Mouse (Mus musculus) midbrain, postnatal 0 days (tissue): ENCODE results near the gene Peak1. TPM values are rescaled to one million over a fixed set of nuclear protein-coding genes. Genes with fewer than 3 reads are reported as not detected.
A peak's percentile ranks its signal among the peaks of the same experiment; 100 is the strongest.

ENCODE experiments used
- ATAC-seq: fragments of 200-750 bp; cut with Nextera tagmentation; 2 replicates; pipeline ENCODE4 v1.8.0; 2017; ENCODE audit warnings: moderate number of reproducible peaks, mild to moderate bottlenecking, moderate TSS enrichment, moderate library complexity; ENCODE audit not compliant: low FRiP score
- DNase-seq: peaks from one replicate; pipeline ENCODE4 v3.0.0-alpha.2; 2015; ENCODE audit warnings: low spot score
- H3K27ac ChIP-seq: fragments of 300-500 bp; sonication (generic); 2 replicates; pipeline ENCODE4 v1.5.1; 2014; ENCODE audit warnings: low read depth, mild to moderate bottlenecking, low read length, mixed read lengths
- H3K27me3 ChIP-seq: fragments of 300-500 bp; sonication (generic); 2 replicates; pipeline ENCODE4 v1.6.1; 2014; ENCODE audit warnings: low read length, control low read depth, mixed read lengths; ENCODE audit not compliant: insufficient read depth
- H3K36me3 ChIP-seq: fragments of 300-500 bp; sonication (generic); 2 replicates; pipeline ENCODE4 v1.6.1; 2014; ENCODE audit warnings: low read length, control low read depth, mixed read lengths; ENCODE audit not compliant: insufficient read depth
- H3K4me1 ChIP-seq: fragments of 300-500 bp; sonication (generic); 2 replicates; pipeline ENCODE4 v1.6.1; 2014; ENCODE audit warnings: mild to moderate bottlenecking, control low read depth, antibody characterized with exemption, low read length, mixed read lengths; ENCODE audit not compliant: insufficient read depth
- H3K4me2 ChIP-seq: fragments of 300-500 bp; sonication (generic); 2 replicates; pipeline ENCODE4 v1.6.1; 2014; ENCODE audit warnings: low read depth, mild to moderate bottlenecking, low read length, mixed read lengths; ENCODE audit not compliant: poor library complexity, severe bottlenecking
- H3K4me3 ChIP-seq: fragments of 300-500 bp; sonication (generic); 2 replicates; pipeline ENCODE4 v1.5.1; 2014; ENCODE audit warnings: low read depth, mild to moderate bottlenecking, low read length, moderate library complexity
- H3K9ac ChIP-seq: fragments of 300-500 bp; sonication (generic); replicated peaks from 2 replicates; pipeline ENCODE4 v1.6.1; 2014; ENCODE audit warnings: mild to moderate bottlenecking, low read length, moderate library complexity, mixed read lengths; ENCODE audit not compliant: poor library complexity, severe bottlenecking
- H3K9me3 ChIP-seq: fragments of 300-500 bp; sonication (generic); 2 replicates; pipeline ENCODE4 v1.6.1; 2016; ENCODE audit warnings: low read length, control low read depth
- CTCF ChIP-seq: IDR thresholded peaks from 2 replicates; pipeline ENCODE4 v1.5.1; 2016; ENCODE audit warnings: antibody characterized with exemption, mild to moderate bottlenecking
- WGBS: fragments of 180-500 bp; shearing (Covaris S2); extraction: QIAGEN DNeasy Blood & Tissue Kit; methylation state at CpG from one replicate; pipeline ENCODE4 v1.1.7; 2014; 5-methylcytosine and 5-hydroxymethylcytosine counted together
- polyA plus RNA-seq: library from polyadenylated mRNA; unstranded; fragments of >200 nt; fragmentation: Nextera tagmentation; extraction: Ambion mirVana; gene quantifications from 2 replicates; pipeline ENCODE4 v1.2.1, GENCODE M21; 2015
- total RNA-seq: library from RNA; depleted of rRNA; stranded (reverse); fragments of >200 nt; gene quantifications from 2 replicates; pipeline ENCODE4 v1.2.3, GENCODE M21; 2014; rRNA removed

The Peak1 gene
- 5.9 and 7.7 TPM in 2 replicates for total RNA-seq
- 2.7 and 2.8 TPM in 2 replicates for polyA plus RNA-seq

GRCm38 (mm10) chr9:56417948-56418737 lies at the start of gene Peak1, which contains the start of gene Hmg20a:
Gene Peak1 (minus strand): TSS chr9:56418067.
Gene Hmg20a (plus strand): TSS chr9:56418609.
- H3K4me2 ChIP-seq: peak within 1 kb of the TSS; percentile 86
- no peaks in the 10 kb centered on the region for H3K9me3 ChIP-seq
- DNase-seq (peak; percentile 100), ATAC-seq (peak; percentile 98)
- WGBS: under 1% methylated on average over 59 of the region's 59 CpGs
- H3K4me3 ChIP-seq: peak within 1 kb of the TSS; percentile 72
- H3K9ac ChIP-seq: peak within 1 kb of the TSS; percentile 83
- H3K36me3 ChIP-seq: no peaks in the 10 kb centered on the region
- no peaks in the 10 kb centered on the region for H3K27me3 ChIP-seq
- H3K4me1 ChIP-seq: no peaks in the 10 kb centered on the region
- peak within 1 kb of the TSS; percentile 96 for H3K27ac ChIP-seq
- no peak for TF ChIP-seq CTCF

GRCm38 (mm10) chr9:56466251-56466650 lies 48.4 kb upstream of the Peak1 start:
- no peak for TF ChIP-seq CTCF
- no peak for ATAC-seq
- no peak overlapping the region for H3K27ac ChIP-seq

GRCm38 (mm10) chr9:56464863-56465654 lies 47.2 kb upstream of the Peak1 start:
- ATAC-seq (no peak; the same call in 1 of the 2 replicates), DNase-seq (peak; percentile 17)
- 21% methylated on average over 23 of the region's 23 CpGs for WGBS
- 0 out of 2 replicates have a peak, but pooled peaks cover 4% of the 10 kb centered on the region for H3K36me3 ChIP-seq
- no peak overlapping the region for H3K27ac ChIP-seq
- peak overlapping the region; percentile 24 for H3K4me2 ChIP-seq
- H3K9ac ChIP-seq: no peak overlapping the region
- H3K9me3 ChIP-seq: no peaks in the 10 kb centered on the region
- H3K4me1 ChIP-seq: peaks cover 5% of the 10 kb centered on the region; the same call in 1 of the 2 replicates
- TF ChIP-seq CTCF: no peak
- H3K4me3 ChIP-seq: 0 out of 2 replicates have a peak overlapping the region, but pooled peaks have one; percentile 3
- H3K27me3 ChIP-seq: no peaks in the 10 kb centered on the region

More at GRCm38 (mm10) chr9:56466251-56466650, 48.4 kb upstream of the Peak1 start:
- Histone ChIP-seq H3K4me2 (no peak overlapping the region), H3K27me3 (no peaks in the 10 kb centered on the region), H3K4me1 (peaks cover 5% of the 10 kb centered on the region; the same call in 1 of the 2 replicates), H3K9me3 (no peaks in the 10 kb centered on the region), H3K36me3 (0 out of 2 replicates have a peak, but pooled peaks cover 4% of the 10 kb centered on the region), H3K4me3 (no peak overlapping the region), H3K9ac (no peak overlapping the region)
- WGBS: 96% methylated on average over 4 of the region's 4 CpGs
- no peak for DNase-seq

- ATAC-seq: no peak
- Histone ChIP-seq H3K36me3 (no peaks in the 10 kb centered on the region), H3K27me3 (no peaks in the 10 kb centered on the region), H3K4me1 (peaks cover 5% of the 10 kb centered on the region; the same call in 1 of the 2 replicates), H3K27ac (no peak overlapping the region), H3K9me3 (no peaks in the 10 kb centered on the region), H3K9ac (no peak overlapping the region), H3K4me3 (no peak overlapping the region), H3K4me2 (no peak overlapping the region)
- WGBS: 71% methylated on average over 4 of the region's 4 CpGs
- TF ChIP-seq CTCF: no peak
- no peak for DNase-seq
Measured at GRCm38 (mm10) chr9:56463686-56464515, 46.0 kb upstream of the Peak1 start.

GRCm38 (mm10) chr9:56463046-56463445 lies 45.2 kb upstream of the Peak1 start:
- TF ChIP-seq CTCF: no peak
- 100% methylated on average over 2 of the region's 2 CpGs for WGBS

More at GRCm38 (mm10) chr9:56463046-56463445, 45.2 kb upstream of the Peak1 start:
- Histone ChIP-seq H3K4me2 (no peak overlapping the region), H3K27ac (no peak overlapping the region), H3K36me3 (no peaks in the 10 kb centered on the region), H3K27me3 (no peaks in the 10 kb centered on the region), H3K4me3 (no peak overlapping the region), H3K9me3 (no peaks in the 10 kb centered on the region), H3K4me1 (peaks cover 5% of the 10 kb centered on the region; the same call in 1 of the 2 replicates), H3K9ac (no peak overlapping the region)
- no peak for DNase-seq
- no peak for ATAC-seq
